Mouse (Mus musculus) megakaryocyte, embryonic 14.5 days (primary cell): ENCODE results near the gene Coro2a. TPM values are rescaled to one million over a fixed set of nuclear protein-coding genes. Genes with fewer than 3 reads are reported as not detected.
"Not testable (repeated sequence)": the region's sequence is repeated elsewhere in the genome, so short reads cannot be mapped to it uniquely, and the experiment has no call there.

Experiments used
- H3K27me3 ChIP-seq: replicated peaks from 2 replicates; pipeline ENCODE3; 2012; ENCODE audit warnings: inconsistent platforms
- H3K36me3 ChIP-seq: replicated peaks from 2 replicates; pipeline ENCODE3; 2012; ENCODE audit warnings: low read length, inconsistent platforms, mixed read lengths
- H3K4me1 ChIP-seq: 2 replicates; pipeline ENCODE4 v1.6.1; 2012; ENCODE audit warnings: inconsistent platforms
- H3K4me3 ChIP-seq: replicated peaks from 2 replicates; pipeline ENCODE3; 2012; ENCODE audit warnings: moderate library complexity, mild to moderate bottlenecking, inconsistent platforms
- H3K9me3 ChIP-seq: 2 replicates; pipeline ENCODE4 v1.6.1; 2012; ENCODE audit warnings: inconsistent platforms
- FLI1 ChIP-seq: IDR thresholded peaks from 2 replicates; pipeline ENCODE4 v1.6.1; 2012; ENCODE audit warnings: low read length, inconsistent platforms, mixed read lengths
- GATA1 ChIP-seq: IDR thresholded peaks from 3 replicates; pipeline ENCODE4 v1.6.1; 2012; ENCODE audit warnings: mixed read lengths, low read length, inconsistent platforms, borderline replicate concordance
- polyA plus RNA-seq: library from polyadenylated mRNA; stranded (reverse); fragments of >175 nt; gene quantifications from 2 replicates; pipeline ENCODE4 v1.2.3, GENCODE M21; 2012; ENCODE audit warnings: low replicate concordance; ENCODE audit not compliant: insufficient read depth

Coro2a gene
- polyA plus RNA-seq, 1 experiment = 31.3 TPM

DNA sequence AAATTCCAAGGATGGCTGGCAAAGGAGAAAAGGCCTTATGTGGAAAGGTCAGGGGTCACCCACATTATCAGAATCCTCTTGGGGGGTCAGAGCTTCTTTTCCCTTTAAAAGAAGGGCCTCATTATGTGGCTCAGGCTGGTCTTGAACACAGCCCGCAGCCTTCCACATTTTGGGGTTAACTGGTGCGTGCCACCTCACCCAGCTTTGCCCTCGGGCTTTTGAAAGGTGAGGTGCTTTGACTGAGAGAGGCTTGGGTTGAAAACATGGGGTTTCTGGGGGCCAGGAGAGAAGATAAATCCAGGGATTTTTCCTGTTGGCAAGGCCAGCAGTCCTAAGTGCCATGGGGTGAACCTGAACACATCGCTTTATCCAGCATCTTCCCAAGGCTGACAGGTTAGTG is 15.5 kb downstream of the Coro2a start:
- Histone ChIP-seq H3K9me3 (no peaks in the 10 kb centered on the region), H3K36me3 (no peaks in the 10 kb centered on the region), H3K4me1 (peaks cover 61% of the 10 kb centered on the region), H3K27me3 (no peaks in the 10 kb centered on the region), H3K4me3 (no peak overlapping the region)
- no peak for TF ChIP-seq FLI1
- TF ChIP-seq GATA1 = no peak

DNA sequence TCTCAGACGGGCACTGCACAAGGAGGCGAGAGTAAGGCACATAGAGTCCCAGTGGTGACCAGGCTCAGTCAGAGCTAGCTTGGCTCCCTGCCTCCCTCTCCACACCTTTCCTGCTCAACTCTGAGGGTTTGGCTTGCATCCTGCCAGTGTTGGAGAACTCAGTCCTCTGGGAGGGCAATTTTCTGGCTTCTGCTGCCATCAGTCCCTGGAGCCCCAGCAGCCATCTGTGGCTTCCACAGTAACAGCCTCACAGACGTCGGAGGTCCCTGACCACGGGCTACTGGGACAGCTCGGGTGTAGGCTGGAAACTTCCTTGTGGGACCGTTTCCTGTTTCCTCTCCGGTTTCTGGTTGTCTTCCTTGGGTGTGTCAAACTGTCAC is 16.2 kb downstream of the Coro2a start:
- Histone ChIP-seq H3K4me3 (peak overlapping the region; percentile 74), H3K36me3 (no peaks in the 10 kb centered on the region), H3K9me3 (no peaks in the 10 kb centered on the region), H3K4me1 (peaks cover 54% of the 10 kb centered on the region), H3K27me3 (no peaks in the 10 kb centered on the region)
- TF ChIP-seq FLI1 (no peak), GATA1 (no peak)

DNA sequence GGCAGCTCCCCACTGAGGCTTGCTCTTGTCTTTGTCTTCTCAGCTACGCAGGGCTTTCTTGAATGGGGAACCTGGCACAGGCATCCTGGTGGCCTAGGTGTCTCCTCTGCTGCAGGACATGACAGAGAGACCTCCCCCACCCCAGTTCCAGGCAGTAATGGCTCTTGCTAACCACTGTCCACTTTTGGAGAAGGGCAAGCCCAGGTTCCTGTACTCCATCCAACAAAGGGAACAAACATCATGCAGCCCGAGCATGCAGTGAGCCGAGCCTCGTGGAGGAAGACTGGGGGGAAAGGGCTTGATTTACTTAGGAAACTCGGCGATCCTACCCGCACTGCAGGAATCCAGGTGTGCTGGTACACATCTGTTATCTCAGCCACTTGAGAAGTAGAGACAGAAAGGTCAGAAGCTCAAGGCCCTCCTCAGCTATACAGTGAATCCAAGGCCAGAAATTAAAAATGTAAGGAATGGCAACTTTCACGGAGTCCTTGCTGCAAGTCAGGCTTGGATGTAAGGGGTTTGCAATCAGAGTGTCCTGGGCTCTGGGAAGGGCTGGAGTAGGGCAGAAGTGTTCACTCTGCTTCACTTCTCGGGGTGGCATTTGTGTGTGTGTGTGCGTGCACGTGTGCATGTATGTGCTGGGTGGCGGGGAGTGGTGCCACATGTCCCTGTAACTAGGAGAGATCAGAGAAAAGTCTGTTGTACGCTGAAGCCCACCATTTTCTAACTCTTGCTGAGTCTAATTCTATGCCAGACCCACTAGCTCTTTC is 16.8 kb downstream of the Coro2a start:
- Histone ChIP-seq H3K36me3 (no peaks in the 10 kb centered on the region), H3K27me3 (no peaks in the 10 kb centered on the region), H3K4me1 (peaks cover 48% of the 10 kb centered on the region), H3K9me3 (no peaks in the 10 kb centered on the region), H3K4me3 (peak overlapping the region; percentile 74)
- TF ChIP-seq GATA1 (no peak), FLI1 (no peak)

DNA sequence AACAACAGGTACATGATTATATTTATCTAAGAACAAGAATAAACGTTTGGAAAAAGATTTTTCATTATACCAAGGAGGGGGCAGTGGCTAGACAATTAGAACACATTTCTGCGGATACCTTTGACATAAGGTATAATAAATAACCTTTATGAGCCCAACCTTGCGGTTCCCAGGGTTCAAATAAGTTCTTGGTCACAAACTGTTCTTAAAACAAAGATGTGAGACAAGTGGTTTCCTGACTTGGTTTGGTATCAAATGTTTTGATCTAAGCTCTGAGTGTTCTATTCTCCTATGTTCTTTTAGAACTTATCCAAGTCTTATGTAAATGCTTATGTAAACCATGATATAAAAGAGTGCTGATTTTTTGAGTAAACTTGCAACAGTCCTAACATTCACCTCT is 17.5 kb downstream of the Coro2a start:
- H3K4me3 ChIP-seq, H3K9me3 ChIP-seq, H3K27me3 ChIP-seq, H3K36me3 ChIP-seq: not testable (repeated sequence)
- H3K4me1 ChIP-seq = peaks cover 41% of the 10 kb centered on the region

DNA sequence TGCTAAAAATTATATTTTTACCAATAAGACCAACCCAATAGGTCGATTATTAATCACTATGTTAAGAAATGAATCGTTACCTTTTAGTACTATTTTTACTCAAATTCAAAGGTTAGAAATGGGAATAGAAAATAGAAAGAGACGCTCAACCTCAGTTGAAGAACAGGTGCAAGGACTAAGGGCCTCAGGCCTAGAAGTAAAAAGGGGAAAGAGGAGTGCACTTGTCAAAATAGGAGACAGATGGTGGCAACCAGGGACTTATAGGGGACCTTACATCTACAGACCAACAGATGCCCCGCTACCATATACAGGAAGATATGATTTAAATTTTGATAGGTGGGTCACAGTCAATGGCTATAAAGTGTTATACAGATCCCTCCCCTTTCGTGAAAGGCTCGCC is 17.9 kb downstream of the Coro2a start:
- not testable (repeated sequence) for H3K36me3 ChIP-seq, H3K4me3 ChIP-seq, H3K27me3 ChIP-seq, H3K9me3 ChIP-seq
- H3K4me1 ChIP-seq = peaks cover 37% of the 10 kb centered on the region

DNA sequence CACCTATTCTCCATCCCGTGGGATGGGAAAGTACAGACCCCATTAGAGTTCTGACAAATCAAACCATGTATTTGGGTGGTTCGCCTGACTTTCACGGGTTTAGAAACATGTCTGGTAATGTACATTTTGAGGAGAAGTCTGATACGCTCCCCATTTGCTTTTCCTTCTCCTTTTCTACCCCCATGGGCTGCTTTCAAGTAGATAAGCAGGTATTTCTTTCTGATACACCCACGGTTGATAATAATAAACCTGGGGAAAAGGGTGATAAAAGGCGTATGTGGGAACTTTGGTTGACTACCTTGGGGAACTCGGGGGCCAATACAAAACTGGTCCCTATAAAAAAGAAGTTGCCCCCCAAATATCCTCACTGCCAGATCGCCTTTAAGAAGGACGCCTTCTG is 20.0 kb downstream of the Coro2a start:
- not testable (repeated sequence) for H3K27me3 ChIP-seq, H3K9me3 ChIP-seq, H3K36me3 ChIP-seq, H3K4me3 ChIP-seq
- peaks cover 23% of the 10 kb centered on the region for H3K4me1 ChIP-seq

DNA sequence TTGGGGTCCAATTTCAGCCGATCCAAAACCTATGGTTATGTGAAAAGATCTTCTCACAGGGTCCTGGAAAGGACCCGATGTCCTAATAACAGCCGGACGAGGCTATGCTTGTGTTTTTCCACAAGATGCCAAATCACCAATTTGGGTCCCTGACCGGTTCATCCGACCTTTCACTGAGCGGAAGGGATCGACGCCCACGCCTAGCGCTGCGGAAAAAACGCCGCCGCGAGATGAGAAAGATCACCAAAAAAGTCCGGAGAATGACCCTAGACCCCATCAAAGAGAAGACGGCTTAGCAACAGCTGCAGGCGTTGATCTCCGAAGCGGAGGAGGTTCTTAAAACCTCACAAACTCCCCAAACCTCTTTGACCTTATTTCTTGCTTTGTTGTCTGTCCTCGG is 20.4 kb downstream of the Coro2a start:
- not testable (repeated sequence) for H3K36me3 ChIP-seq, H3K4me3 ChIP-seq, H3K9me3 ChIP-seq, H3K27me3 ChIP-seq
- peaks cover 19% of the 10 kb centered on the region for H3K4me1 ChIP-seq

DNA sequence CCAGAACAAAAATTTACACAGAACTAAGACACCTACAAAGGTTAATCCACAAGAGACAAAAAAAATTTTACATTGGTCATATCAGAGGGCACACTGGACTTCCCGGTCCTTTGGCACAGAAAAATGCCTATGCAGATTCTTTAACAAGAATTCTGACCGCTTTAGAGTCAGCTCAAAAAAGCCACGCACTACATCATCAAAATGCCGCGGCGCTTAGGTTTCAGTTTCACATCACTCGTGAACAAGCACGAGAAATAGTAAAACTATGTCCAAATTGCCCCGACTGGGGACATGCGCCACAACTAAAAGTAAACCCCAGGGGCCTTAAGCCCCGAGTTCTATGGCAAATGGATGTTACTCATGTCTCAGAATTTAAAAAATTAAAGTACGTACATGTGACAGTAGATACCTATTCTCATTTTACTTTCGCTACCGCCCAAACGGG is 21.2 kb downstream of the Coro2a start:
- peaks cover 11% of the 10 kb centered on the region for H3K4me1 ChIP-seq
- H3K9me3 ChIP-seq, H3K4me3 ChIP-seq, H3K36me3 ChIP-seq, H3K27me3 ChIP-seq: not testable (repeated sequence)

DNA sequence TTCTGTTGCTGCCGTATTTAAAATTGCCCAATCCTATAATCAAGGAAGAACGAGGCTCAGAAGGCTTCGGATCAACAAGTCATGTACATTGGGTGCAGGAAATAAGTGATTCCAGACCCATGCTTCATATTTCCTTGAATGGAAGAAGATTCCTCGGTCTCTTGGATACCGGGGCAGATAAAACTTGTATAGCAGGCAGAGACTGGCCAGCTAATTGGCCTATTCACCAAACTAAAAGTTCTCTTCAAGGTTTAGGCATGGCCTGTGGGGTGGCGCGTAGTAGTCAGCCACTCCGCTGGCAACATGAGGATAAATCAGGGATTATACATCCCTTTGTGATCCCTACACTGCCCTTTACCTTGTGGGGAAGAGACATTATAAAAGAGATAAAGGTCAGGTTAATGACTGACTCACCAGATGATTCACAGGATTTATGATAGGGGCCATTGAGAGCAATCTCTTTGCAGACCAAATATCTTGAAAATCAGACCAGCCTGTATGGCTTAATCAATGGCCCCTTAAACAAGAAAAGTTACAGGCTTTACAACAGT is 23.1 kb downstream of the Coro2a start:
- H3K4me3 ChIP-seq, H3K27me3 ChIP-seq, H3K9me3 ChIP-seq, H3K36me3 ChIP-seq: not testable (repeated sequence)
- H3K4me1 ChIP-seq = peaks cover 11% of the 10 kb centered on the region

DNA sequence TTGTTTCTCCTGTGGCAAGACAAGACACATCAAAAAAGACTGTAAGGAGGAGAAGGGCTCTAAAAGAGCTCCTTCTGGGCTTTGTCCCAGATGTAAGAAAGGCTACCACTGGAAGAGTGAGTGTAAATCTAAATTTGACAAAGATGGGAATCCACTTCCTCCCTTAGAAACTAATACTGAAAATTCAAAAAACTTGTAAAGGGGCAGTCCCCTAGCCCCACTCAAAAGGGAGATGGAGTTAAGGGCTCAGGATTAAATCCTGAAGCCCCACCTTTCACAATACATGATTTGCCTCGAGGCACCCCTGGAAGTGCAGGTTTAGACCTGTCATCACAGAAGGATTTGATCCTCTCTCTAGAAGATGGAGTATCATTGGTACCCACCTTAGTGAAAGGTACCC is 23.8 kb downstream of the Coro2a start:
- no peaks in the 10 kb centered on the region for H3K27me3 ChIP-seq
- TF ChIP-seq GATA1 (no peak), FLI1 (no peak)
- H3K4me3 ChIP-seq = no peak overlapping the region
- H3K4me1 ChIP-seq = peaks cover 17% of the 10 kb centered on the region
- peaks cover 4% of the 10 kb centered on the region for H3K9me3 ChIP-seq
- H3K36me3 ChIP-seq = peaks cover 2% of the 10 kb centered on the region

DNA sequence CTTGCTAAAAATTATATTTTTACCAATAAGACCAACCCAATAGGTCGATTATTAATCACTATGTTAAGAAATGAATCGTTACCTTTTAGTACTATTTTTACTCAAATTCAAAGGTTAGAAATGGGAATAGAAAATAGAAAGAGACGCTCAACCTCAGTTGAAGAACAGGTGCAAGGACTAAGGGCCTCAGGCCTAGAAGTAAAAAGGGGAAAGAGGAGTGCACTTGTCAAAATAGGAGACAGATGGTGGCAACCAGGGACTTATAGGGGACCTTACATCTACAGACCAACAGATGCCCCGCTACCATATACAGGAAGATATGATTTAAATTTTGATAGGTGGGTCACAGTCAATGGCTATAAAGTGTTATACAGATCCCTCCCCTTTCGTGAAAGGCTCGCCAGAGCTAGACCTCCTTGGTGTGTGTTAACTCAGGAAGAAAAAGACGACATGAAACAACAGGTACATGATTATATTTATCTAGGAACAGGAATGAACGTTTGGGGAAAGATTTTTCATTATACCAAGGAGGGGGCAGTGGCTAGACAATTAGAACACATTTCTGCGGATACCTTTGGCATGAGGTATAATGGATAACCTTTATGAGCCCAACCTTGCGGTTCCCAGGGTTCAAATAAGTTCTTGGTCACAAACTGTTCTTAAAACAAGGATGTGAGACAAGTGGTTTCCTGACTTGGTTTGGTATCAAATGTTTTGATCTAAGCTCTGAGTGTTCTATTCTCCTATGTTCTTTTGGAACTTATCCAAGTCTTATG is 26.3 kb downstream of the Coro2a start:
- H3K9me3 ChIP-seq, H3K4me3 ChIP-seq, H3K27me3 ChIP-seq: not testable (repeated sequence)
- H3K4me1 ChIP-seq = peaks cover 25% of the 10 kb centered on the region
- peaks cover 14% of the 10 kb centered on the region for H3K36me3 ChIP-seq
